Mouse (Mus musculus) c-Kit-negative CD71-positive TER-119-positive erythroid progenitor cells, embryonic 14.5 days (primary cell): ENCODE results near the gene Msantd2.

ENCODE experiments used
- DNase-seq: peaks from one replicate; pipeline ENCODE4 v3.0.0-alpha.2; 2013; ENCODE audit warnings: low read depth, low spot score

The Msantd2 gene

GRCm38 (mm10) chr9:37569231-37569835, 80.2 kb downstream of the Msantd2 start:
- no peak for DNase-seq

GRCm38 (mm10) chr9:37572204-37572876, 83.2 kb downstream of the Msantd2 start:
- no peak for DNase-seq
